Mouse (Mus musculus) layer of hippocampus, postnatal 36 days (tissue): ENCODE data around the gene Gm5129. TPM values are rescaled to one million over a fixed set of nuclear protein-coding genes. Genes with fewer than 3 reads are reported as not detected.

Source experiments
- DNase-seq, 2 experiments: peaks; one replicate each; pipeline ENCODE4 v3.0.0; 2022
- total RNA-seq, 2 experiments: library from RNA; stranded (reverse); gene quantifications; 2 replicates each; pipeline ENCODE4 v1.2.3; 2021

The Gm5129 gene
- total RNA-seq, 2 experiments from 2014 or later, result 1.6 TPM; not detected in 1

GRCm38 (mm10) chr5:29721159-29721558 is 14.6 kb downstream of the Gm5129 start:
- DNase-seq, result no peak

- DNase-seq, result no peak
Measured at GRCm38 (mm10) chr5:29712906-29713305, 22.8 kb downstream of the Gm5129 start.

GRCm38 (mm10) chr5:29711631-29712030 is 24.1 kb downstream of the Gm5129 start:
- DNase-seq, result no peak

- no peak for DNase-seq
Measured at GRCm38 (mm10) chr5:29708258-29708657, 27.5 kb downstream of the Gm5129 start.

- no peak for DNase-seq
Measured at GRCm38 (mm10) chr5:29707241-29707640, 28.5 kb downstream of the Gm5129 start.

- no peak for DNase-seq
Measured at GRCm38 (mm10) chr5:29699520-29700202, 36.1 kb downstream of the Gm5129 start.

- DNase-seq, result no peak
Measured at GRCm38 (mm10) chr5:29698493-29698892, 37.2 kb downstream of the Gm5129 start.

- DNase-seq, result no peak
Measured at GRCm38 (mm10) chr5:29688352-29688751, 47.4 kb downstream of the Gm5129 start.

GRCm38 (mm10) chr5:29687671-29688070 is 48.1 kb downstream of the Gm5129 start:
- no peak for DNase-seq

Other genes with a start within 250 kb of the Gm5129 start
- gene Ube3c, start 166.7 kb downstream of the Gm5129 start, total RNA-seq, result 10 to 100 TPM; 78.1 to 79.5 TPM
- 100 to 1,000 TPM; 173 to 183 TPM for gene Dnajb6, start 248 bp downstream of the Gm5129 start, total RNA-seq